Mouse (Mus musculus) monocyte, adult 5-6 weeks (primary cell): ENCODE results near the gene Klhl29. TPM values are rescaled to one million over a fixed set of nuclear protein-coding genes. Genes with fewer than 3 reads are reported as not detected.
"Not testable (repeated sequence)": the region's sequence is repeated elsewhere in the genome, so short reads cannot be mapped to it uniquely, and the experiment has no call there.

Experiments used
- ATAC-seq: fragments of 153-309, 156-312 bp; replicated peaks from 2 replicates; pipeline ENCODE4 v1.8.0; 2017; ENCODE audit warnings: mild to moderate bottlenecking; ENCODE audit not compliant: low TSS enrichment, insufficient number of reproducible peaks, severe bottlenecking, poor library complexity, low FRiP score
- total RNA-seq: library from RNA; stranded (forward); fragments of 200-1000, 200-491, 200-594 nt; gene quantifications from 3 replicates; pipeline ENCODE4 v1.2.3, GENCODE M21; 2017

The Klhl29 gene
- total RNA-seq, 1 experiment from 2014 or later, result not detected

GRCm38 (mm10) chr12:5363961-5364634 lies 11.4 kb downstream of the Klhl29 start:
- no peak for ATAC-seq

GRCm38 (mm10) chr12:5359065-5359464 lies 16.4 kb downstream of the Klhl29 start:
- no peak for ATAC-seq

- no peak for ATAC-seq
Measured at GRCm38 (mm10) chr12:5358497-5358896, 17.0 kb downstream of the Klhl29 start.

GRCm38 (mm10) chr12:5353416-5353815 lies 22.1 kb downstream of the Klhl29 start:
- no peak for ATAC-seq

GRCm38 (mm10) chr12:5352771-5353170 lies 22.7 kb downstream of the Klhl29 start:
- ATAC-seq, result no peak

GRCm38 (mm10) chr12:5350491-5351285 lies 24.8 kb downstream of the Klhl29 start:
- no peak for ATAC-seq

GRCm38 (mm10) chr12:5345088-5345487 lies 30.4 kb downstream of the Klhl29 start:
- no peak for ATAC-seq

GRCm38 (mm10) chr12:5344457-5344856 lies 31.0 kb downstream of the Klhl29 start:
- not testable (repeated sequence) for ATAC-seq

GRCm38 (mm10) chr12:5340151-5340603 lies 35.3 kb downstream of the Klhl29 start:
- no peak for ATAC-seq

- no peak for ATAC-seq
Measured at GRCm38 (mm10) chr12:5336927-5337712, 38.4 kb downstream of the Klhl29 start.

GRCm38 (mm10) chr12:5336331-5336730 lies 39.2 kb downstream of the Klhl29 start:
- ATAC-seq, result no peak

GRCm38 (mm10) chr12:5334956-5335355 lies 40.5 kb downstream of the Klhl29 start:
- ATAC-seq, result no peak

- no peak for ATAC-seq
Measured at GRCm38 (mm10) chr12:5334175-5334574, 41.3 kb downstream of the Klhl29 start.

- no peak for ATAC-seq
Measured at GRCm38 (mm10) chr12:5331810-5332484, 43.5 kb downstream of the Klhl29 start.

GRCm38 (mm10) chr12:5330496-5331070 lies 44.9 kb downstream of the Klhl29 start:
- no peak for ATAC-seq

- ATAC-seq, result no peak
Measured at GRCm38 (mm10) chr12:5322444-5323087, 52.9 kb downstream of the Klhl29 start.

GRCm38 (mm10) chr12:5321017-5321416 lies 54.5 kb downstream of the Klhl29 start:
- no peak for ATAC-seq

- ATAC-seq, result no peak
Measured at GRCm38 (mm10) chr12:5319359-5319973, 56.0 kb downstream of the Klhl29 start.
